In the genomic region with DNA sequence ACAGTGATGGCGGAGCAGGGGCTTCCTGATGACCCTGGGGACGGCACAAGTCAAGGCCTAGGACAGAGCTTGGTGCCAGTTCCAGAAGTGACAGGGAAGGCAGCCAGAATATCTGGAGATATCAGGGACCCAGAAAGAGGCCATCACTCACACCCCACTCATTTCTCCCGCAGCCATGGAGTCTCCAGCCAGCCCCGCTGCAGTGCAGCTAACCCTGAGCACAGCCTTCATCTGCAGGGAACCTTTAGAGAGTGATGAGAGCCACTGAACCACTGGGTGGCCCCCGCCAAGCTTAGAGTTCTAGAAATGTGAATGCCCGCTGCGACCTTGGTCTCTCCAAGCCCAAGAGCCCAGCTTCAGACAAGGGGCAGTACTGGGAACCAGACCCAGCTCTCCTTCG, we compare ENCODE assay signal across 12 mouse cellular contexts. TPM values are rescaled to one million over a fixed set of nuclear protein-coding genes. Genes with fewer than 3 reads are reported as not detected.
DNase-seq lines count a peak whose midpoint lies in the region; ATAC-seq lines count a peak whose summit lies in the region.
"Had no signal": no experiment of that assay in that cellular context is flagged by ENCODE, and none has a peak within 500 bp of the region (broad histone marks: within the 10 kb centered on the region; RNA-seq: fewer than 3 reads in every experiment).

No protein-coding gene starts in this region.

- H3K4me3 ChIP-seq in heart, embryonic 16.5 days (ENCODE audit: low read length) = no peak overlapping the region
- H3K4me3 ChIP-seq in lung, embryonic 15.5 days = no peak overlapping the region
- H3K4me3 ChIP-seq in liver, embryonic 16.5 days (ENCODE audit: low read depth, low read length) = no peak overlapping the region

- WGBS in heart, embryonic 16.5 days = 59% methylated on average over 8 of the region's 8 CpGs
- 82% methylated on average over 8 of the region's 8 CpGs for WGBS in lung, embryonic 15.5 days
- 80% methylated on average over 8 of the region's 8 CpGs for WGBS in liver, embryonic 16.5 days (ENCODE audit: insufficient replicate concordance)

- no peaks in the 10 kb centered on the region for H3K36me3 ChIP-seq in heart, embryonic 16.5 days (ENCODE audit: control insufficient read depth, insufficient read depth)
- H3K36me3 ChIP-seq in lung, embryonic 15.5 days = no peaks in the 10 kb centered on the region
- no peaks in the 10 kb centered on the region for H3K36me3 ChIP-seq in liver, embryonic 16.5 days (ENCODE audit: control insufficient read depth, insufficient read depth)

- no peaks in the 10 kb centered on the region for H3K27me3 ChIP-seq in heart, embryonic 16.5 days (ENCODE audit: control insufficient read depth, insufficient read depth, low read length)
- H3K27me3 ChIP-seq in lung, embryonic 15.5 days = no peaks in the 10 kb centered on the region
- no peaks in the 10 kb centered on the region for H3K27me3 ChIP-seq in liver, embryonic 16.5 days (ENCODE audit: control insufficient read depth, insufficient read depth, low read depth, low read length)

- DNase-seq in adrenal gland, adult 2 months = peak; percentile 58
- DNase-seq in adrenal gland, adult 18-20 months (ENCODE audit: low spot score in 2 of 2) = no peak
- no peak for DNase-seq in heart, adult 18-20 months
- DNase-seq in lung, postnatal 25 days (ENCODE audit: low spot score) = no peak
- no peak for DNase-seq in ovary, adult 18-20 months (ENCODE audit: low spot score)
- DNase-seq: cerebellum, adult 8-10 months; embryo, embryonic 11 days had no signal

- H3K4me2 ChIP-seq in heart, embryonic 16.5 days (ENCODE audit: low read depth, low read length) = peak overlapping the region; percentile 53
- H3K4me2 ChIP-seq in lung, embryonic 15.5 days = peak overlapping the region; percentile 35; the same call in 1 of the 2 replicates
- H3K4me2 ChIP-seq in liver, embryonic 16.5 days (ENCODE audit: low read depth, low read length) = peak overlapping the region; percentile 25; the same call in 1 of the 2 replicates

- peak overlapping the region; percentile 56 for H3K27ac ChIP-seq in heart, embryonic 16.5 days (ENCODE audit: low read length)
- H3K27ac ChIP-seq in lung, embryonic 15.5 days = no peak overlapping the region
- 0 out of 2 replicates have a peak overlapping the region, but pooled peaks have one; percentile 20 for H3K27ac ChIP-seq in liver, embryonic 16.5 days (ENCODE audit: low read length)

- peaks cover 73% of the 10 kb centered on the region for H3K4me1 ChIP-seq in heart, embryonic 16.5 days (ENCODE audit: control insufficient read depth, insufficient read depth, low read length)
- peaks cover 65% of the 10 kb centered on the region for H3K4me1 ChIP-seq in lung, embryonic 15.5 days
- peaks cover 26% of the 10 kb centered on the region for H3K4me1 ChIP-seq in liver, embryonic 16.5 days (ENCODE audit: control insufficient read depth, low read depth, low read length)

- peak overlapping the region; percentile 60 for H3K9ac ChIP-seq in heart, embryonic 16.5 days (ENCODE audit: low read length)
- no peak overlapping the region for H3K9ac ChIP-seq in lung, embryonic 15.5 days
- H3K9ac ChIP-seq in liver, embryonic 16.5 days (ENCODE audit: low read depth, low read length) = no peak overlapping the region

- ATAC-seq in heart, embryonic 16.5 days (replicated peaks; ENCODE audit: extremely low read depth, insufficient read depth, low FRiP score) = no peak
- ATAC-seq in lung, embryonic 15.5 days (ENCODE audit: borderline replicate concordance, extremely low read depth, low FRiP score, low TSS enrichment) = no peak
- ATAC-seq in liver, embryonic 16.5 days (ENCODE audit: low read depth) = no peak

- no peaks in the 10 kb centered on the region for H3K9me3 ChIP-seq in heart, embryonic 16.5 days (replicated peaks; ENCODE audit: control insufficient read depth, low read length)
- no peaks in the 10 kb centered on the region for H3K9me3 ChIP-seq in lung, embryonic 15.5 days
- H3K9me3 ChIP-seq in liver, embryonic 16.5 days (replicated peaks; ENCODE audit: control insufficient read depth, low read length) = no peaks in the 10 kb centered on the region

RNA-seq across cellular contexts. Expression of gene Ccdc85c, which starts 26.2 kb away (rescaled TPM):
- 10 to 100 TPM; 19.0 to 26.9 TPM for total RNA-seq in adrenal gland, adult 2 months (2021)
- 35.3 and 38.0 TPM in 2 replicates for polyA plus RNA-seq in adrenal gland, adult 2 months (2012; rRNA removed)
- total RNA-seq in adrenal gland, adult 18-20 months (2021) = 10 to 100 TPM; 21.3 to 22.9 TPM
- 4.2 and 4.6 TPM in 2 replicates for polyA plus RNA-seq in heart, embryonic 16.5 days (2015; fragmentation: Nextera tagmentation; extraction: Ambion mirVana)
- 10 to 100 TPM; 38.5 to 42.5 TPM for total RNA-seq in heart, adult 18-20 months (2021)
- 4.9 and 6.1 TPM in 2 replicates for polyA plus RNA-seq in lung, embryonic 15.5 days (2015; fragmentation: Nextera tagmentation; extraction: Ambion mirVana)
- polyA plus RNA-seq in liver, embryonic 16.5 days (2015; fragmentation: Nextera tagmentation; extraction: Ambion mirVana) = 1.2 and 1.3 TPM in 2 replicates
- total RNA-seq: monocyte, adult 5-6 weeks had no signal

RNA-seq across cellular contexts. Expression of gene Hhipl1, which starts 57.1 kb away (rescaled TPM):
- under 1 TPM; 0.69 to 0.76 TPM for total RNA-seq in adrenal gland, adult 2 months (2021)
- polyA plus RNA-seq in adrenal gland, adult 2 months (2012; rRNA removed) = 0.85 and 1.4 TPM in 2 replicates
- total RNA-seq in adrenal gland, adult 18-20 months (2021) = 1 to 10 TPM in 1 of 2 experiments, under 1 TPM in 1; 0.89 to 1.4 TPM
- 0.84 and 0.95 TPM in 2 replicates for polyA plus RNA-seq in heart, embryonic 16.5 days (2015; fragmentation: Nextera tagmentation; extraction: Ambion mirVana)
- total RNA-seq in heart, adult 18-20 months (2021) = 1 to 10 TPM; 1.3 to 2.1 TPM
- 0.89 and 1.0 TPM in 2 replicates for polyA plus RNA-seq in lung, embryonic 15.5 days (2015; fragmentation: Nextera tagmentation; extraction: Ambion mirVana)
- polyA plus RNA-seq in liver, embryonic 16.5 days (2015; fragmentation: Nextera tagmentation; extraction: Ambion mirVana) = 0.05 TPM in 1 of 2 replicates, not detected in the other
- total RNA-seq: monocyte, adult 5-6 weeks; neutrophil, adult 5-6 weeks had no signal
